Comparison of ENCODE assay signal across 29 mouse cellular contexts in the genomic region with DNA sequence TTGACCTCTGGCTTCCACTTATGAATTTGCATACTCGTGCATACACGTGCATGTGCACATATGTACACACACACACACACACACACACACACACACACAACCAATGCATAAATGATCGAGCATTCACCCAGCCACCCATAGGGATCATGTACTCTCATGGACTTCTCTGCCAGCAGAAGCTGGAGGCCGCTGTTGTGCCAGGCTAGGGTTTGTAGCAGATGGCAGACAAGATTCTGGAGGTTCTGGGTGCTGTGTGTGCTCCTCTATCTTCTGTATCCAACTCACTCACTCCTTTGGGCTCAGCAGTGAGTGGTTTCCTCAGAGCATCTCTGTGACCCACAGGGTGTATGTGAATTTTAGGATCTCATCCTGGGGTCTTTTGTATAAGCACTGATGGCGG.
DNase-seq lines count a peak whose midpoint lies in the region; ATAC-seq and TF ChIP-seq lines count a peak whose summit lies in the region.
"Had no signal": no experiment of that assay in that cellular context is flagged by ENCODE, and none has a peak within 500 bp of the region (broad histone marks: within the 10 kb centered on the region; RNA-seq: fewer than 3 reads in every experiment).

No protein-coding gene starts in this region.

- H3K4me3 ChIP-seq in cerebellum, adult 2 months (replicated peaks; ENCODE audit: insufficient read depth, low read depth, low read length), result no peak overlapping the region
- no peak overlapping the region for H3K4me3 ChIP-seq in forebrain, embryonic 11.5 days (ENCODE audit: low read depth, low read length)
- H3K4me3 ChIP-seq in forebrain, embryonic 13.5 days, result no peak overlapping the region
- no peak overlapping the region for H3K4me3 ChIP-seq in layer of hippocampus, adult 2 months
- H3K4me3 ChIP-seq: embryonic facial prominence, embryonic 10.5 days; embryonic facial prominence, embryonic 13.5 days; erythroblast, embryonic 14.5 days; heart, adult 2 months; heart, embryonic 10.5 days; heart, embryonic 13.5 days had no signal

- no peak overlapping the region for H3K27ac ChIP-seq in cerebellum, adult 2 months (ENCODE audit: insufficient read depth, low read length)
- H3K27ac ChIP-seq in forebrain, embryonic 11.5 days (ENCODE audit: low read depth, low read length), result no peak overlapping the region
- no peak overlapping the region for H3K27ac ChIP-seq in forebrain, embryonic 13.5 days
- H3K27ac ChIP-seq in layer of hippocampus, adult 2 months, result no peak overlapping the region
- H3K27ac ChIP-seq: embryonic facial prominence, embryonic 10.5 days; embryonic facial prominence, embryonic 13.5 days; heart, adult 2 months; heart, embryonic 10.5 days; heart, embryonic 13.5 days; hindbrain, embryonic 14.5 days; hindbrain, postnatal 0 days had no signal

- H3K4me1 ChIP-seq in cerebellum, adult 2 months (ENCODE audit: control insufficient read depth, insufficient read depth, low read length), result peaks cover 4% of the 10 kb centered on the region
- no peaks in the 10 kb centered on the region for H3K4me1 ChIP-seq in forebrain, embryonic 11.5 days (replicated peaks; ENCODE audit: control insufficient read depth, insufficient read depth, low read length)
- H3K4me1 ChIP-seq in forebrain, embryonic 13.5 days, result no peaks in the 10 kb centered on the region
- H3K4me1 ChIP-seq: heart, embryonic 13.5 days had no signal

- peak; percentile 21; the same call in 1 of the 2 replicates for TF ChIP-seq CTCF in cerebellum, adult 2 months (IDR thresholded peaks at IDR 0.05; ENCODE audit: borderline replicate concordance, insufficient read depth, low read depth, low read length)
- peak; percentile 51 for TF ChIP-seq CTCF in layer of hippocampus, adult 2 months (conservative IDR thresholded peaks at IDR 0.05)

- 77% methylated on average over 5 of the region's 5 CpGs for WGBS in cerebellum, adult 2 months
- WGBS in forebrain, embryonic 11.5 days, result 90% methylated on average over 5 of the region's 5 CpGs
- 91% methylated on average over 5 of the region's 5 CpGs for WGBS in forebrain, embryonic 13.5 days

- no peak for TF ChIP-seq POLR2A in cerebellum, adult 2 months (IDR thresholded peaks at IDR 0.05; ENCODE audit: borderline replicate concordance, insufficient read depth, low read length)

- no peak for ATAC-seq in forebrain, embryonic 11.5 days (replicated peaks; ENCODE audit: low FRiP score)
- ATAC-seq in forebrain, embryonic 13.5 days, result no peak
- ATAC-seq: forebrain, embryonic 14.5 days; forebrain, postnatal 0 days; hindbrain, postnatal 0 days; inflammation-experienced regulatory T-cells, adult 6 months; intestine, embryonic 16.5 days; Patski had no signal

- no peaks in the 10 kb centered on the region for H3K36me3 ChIP-seq in forebrain, embryonic 11.5 days (ENCODE audit: control insufficient read depth, insufficient read depth, low read length)
- H3K36me3 ChIP-seq in forebrain, embryonic 13.5 days (ENCODE audit: poor library complexity, severe bottlenecking), result no peaks in the 10 kb centered on the region
- H3K36me3 ChIP-seq: embryonic facial prominence, embryonic 10.5 days; embryonic facial prominence, embryonic 13.5 days; G1E; heart, embryonic 10.5 days; heart, embryonic 13.5 days had no signal

- no peak overlapping the region for H3K4me2 ChIP-seq in forebrain, embryonic 11.5 days (ENCODE audit: low read depth, low read length, severe bottlenecking)
- H3K4me2 ChIP-seq in forebrain, embryonic 13.5 days, result no peak overlapping the region
- H3K4me2 ChIP-seq: embryonic facial prominence, embryonic 13.5 days; heart, embryonic 13.5 days; hindbrain, embryonic 14.5 days had no signal

- no peak for DNase-seq in cerebellum, adult 2 months
- DNase-seq in cerebellum, adult 11 months, result no peak
- DNase-seq in forebrain, embryonic 11.5 days (ENCODE audit: low spot score), result peak; percentile 38
- DNase-seq in layer of hippocampus, adult 2 months (ENCODE audit: low spot score in 2 of 2), result peak; percentile 20 to 32
- DNase-seq in layer of hippocampus, postnatal 25 days (ENCODE audit: extremely low spot score in 1 of 2, low spot score in 1 of 2), result no peak
- no peak for DNase-seq in kidney, postnatal 10 days
- DNase-seq: adrenal gland, postnatal 14 days; cerebellum, adult 8-10 months; cerebellum, postnatal 36 days; embryo, embryonic 11 days; forebrain, postnatal 0 days; gastrocnemius, postnatal 10 days; gastrocnemius, postnatal 36 days; heart, adult 2 months; heart, postnatal 14 days; heart, postnatal 4 days had no signal

- H3K9me3 ChIP-seq in forebrain, embryonic 11.5 days (ENCODE audit: control insufficient read depth, low read length), result no peaks in the 10 kb centered on the region
- peaks cover 4% of the 10 kb centered on the region; the same call in 1 of the 2 replicates for H3K9me3 ChIP-seq in forebrain, embryonic 13.5 days (replicated peaks)
- H3K9me3 ChIP-seq: embryonic facial prominence, embryonic 13.5 days; heart, embryonic 10.5 days had no signal

- no peaks in the 10 kb centered on the region for H3K27me3 ChIP-seq in cerebellum, adult 2 months (ENCODE audit: control insufficient read depth, insufficient read depth, low read length)
- no peaks in the 10 kb centered on the region for H3K27me3 ChIP-seq in forebrain, embryonic 11.5 days (ENCODE audit: control insufficient read depth, insufficient read depth, low read length)
- no peaks in the 10 kb centered on the region for H3K27me3 ChIP-seq in forebrain, embryonic 13.5 days
- H3K27me3 ChIP-seq: heart, embryonic 13.5 days had no signal

- no peak overlapping the region for H3K9ac ChIP-seq in forebrain, embryonic 11.5 days (ENCODE audit: low read length)
- H3K9ac ChIP-seq in forebrain, embryonic 13.5 days, result no peak overlapping the region
- H3K9ac ChIP-seq: embryonic facial prominence, embryonic 13.5 days; forebrain, postnatal 0 days; heart, embryonic 13.5 days; hindbrain, embryonic 14.5 days had no signal

Comparison
In these comparisons a context has a peak if more than half of its experiments do, and no peak if none do; other contexts are left out.
1. DNase-seq: peak in forebrain, embryonic 11.5 days (single experiment) and layer of hippocampus, adult 2 months (2 of 2); none in cerebellum, adult 2 months (0 of 2), cerebellum, adult 11 months (single experiment), layer of hippocampus, postnatal 25 days (0 of 2) and kidney, postnatal 10 days (single experiment).